Mouse (Mus musculus) liver, embryonic 16.5 days (tissue): ENCODE data around the gene Rassf6. TPM values are rescaled to one million over a fixed set of nuclear protein-coding genes. Genes with fewer than 3 reads are reported as not detected.

ENCODE experiments used
- ATAC-seq: fragments of 200-750 bp; cut with Nextera tagmentation; 2 replicates; pipeline ENCODE4 v1.8.0; 2017; ENCODE audit warnings: low read depth, mild to moderate bottlenecking, moderate number of reproducible peaks, moderate library complexity
- H3K27ac ChIP-seq: fragments of 300-500 bp; sonication (generic); 2 replicates; pipeline ENCODE4 v1.5.1; 2014; ENCODE audit warnings: mild to moderate bottlenecking, low read length
- H3K27me3 ChIP-seq: fragments of 300-500 bp; sonication (generic); 2 replicates; pipeline ENCODE4 v1.6.1; 2014; ENCODE audit warnings: low read depth, low read length, mixed read lengths; ENCODE audit not compliant: control insufficient read depth, insufficient read depth
- H3K36me3 ChIP-seq: fragments of 300-500 bp; sonication (generic); 2 replicates; pipeline ENCODE4 v1.6.1; 2014; ENCODE audit warnings: mild to moderate bottlenecking; ENCODE audit not compliant: control insufficient read depth, insufficient read depth
- H3K4me1 ChIP-seq: fragments of 300-500 bp; sonication (generic); 2 replicates; pipeline ENCODE4 v1.6.1; 2014; ENCODE audit warnings: low read depth, low read length, mixed read lengths; ENCODE audit not compliant: control insufficient read depth
- H3K4me2 ChIP-seq: fragments of 300-500 bp; sonication (generic); 2 replicates; pipeline ENCODE4 v1.6.1; 2014; ENCODE audit warnings: low read depth, low read length, mixed read lengths
- H3K4me3 ChIP-seq: fragments of 300-500 bp; sonication (generic); 2 replicates; pipeline ENCODE4 v1.5.1; 2014; ENCODE audit warnings: low read depth, mild to moderate bottlenecking, low read length
- H3K9ac ChIP-seq: fragments of 300-500 bp; sonication (generic); 2 replicates; pipeline ENCODE4 v1.6.1; 2014; ENCODE audit warnings: low read depth, low read length
- H3K9me3 ChIP-seq: fragments of 300-500 bp; sonication (generic); replicated peaks from 2 replicates; pipeline ENCODE4 v1.6.1; 2016; ENCODE audit warnings: low read length; ENCODE audit not compliant: control insufficient read depth
- WGBS: fragments of 180-500 bp; shearing (Covaris S2); extraction: QIAGEN DNeasy Blood & Tissue Kit; methylation state at CpG from one replicate; pipeline ENCODE4 v1.1.7; 2014; ENCODE audit not compliant: insufficient replicate concordance; 5-methylcytosine and 5-hydroxymethylcytosine counted together
- polyA plus RNA-seq: library from polyadenylated mRNA; unstranded; fragments of >200 nt; fragmentation: Nextera tagmentation; extraction: Ambion mirVana; gene quantifications from 2 replicates; pipeline ENCODE4 v1.2.1, GENCODE M21; 2015

The Rassf6 gene
- polyA plus RNA-seq, 1 experiment from 2014 or later: 6.7 TPM

DNA sequence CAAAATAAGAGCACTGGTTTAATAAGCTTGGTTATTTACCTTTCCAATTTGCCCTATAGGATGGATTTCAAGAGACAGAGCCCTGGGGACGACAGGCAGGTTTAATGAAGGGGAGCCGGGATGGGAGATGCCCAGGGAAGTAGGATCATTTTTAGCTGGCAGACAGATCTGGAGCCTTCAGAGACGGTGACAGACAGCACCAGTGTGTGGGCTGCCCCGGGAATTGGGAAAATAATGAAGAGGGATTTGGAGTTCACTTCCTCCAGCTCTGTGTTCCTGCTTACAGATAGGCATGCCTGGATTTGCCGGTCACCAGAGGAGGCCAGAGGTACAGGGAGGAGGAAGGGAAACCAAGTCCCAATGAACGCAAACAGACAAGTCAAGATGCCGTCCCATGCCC, 5.6 kb downstream of the Rassf6 start:
- WGBS: 71% methylated on average over 7 of the region's 7 CpGs
- H3K27ac ChIP-seq: no peak overlapping the region

DNA sequence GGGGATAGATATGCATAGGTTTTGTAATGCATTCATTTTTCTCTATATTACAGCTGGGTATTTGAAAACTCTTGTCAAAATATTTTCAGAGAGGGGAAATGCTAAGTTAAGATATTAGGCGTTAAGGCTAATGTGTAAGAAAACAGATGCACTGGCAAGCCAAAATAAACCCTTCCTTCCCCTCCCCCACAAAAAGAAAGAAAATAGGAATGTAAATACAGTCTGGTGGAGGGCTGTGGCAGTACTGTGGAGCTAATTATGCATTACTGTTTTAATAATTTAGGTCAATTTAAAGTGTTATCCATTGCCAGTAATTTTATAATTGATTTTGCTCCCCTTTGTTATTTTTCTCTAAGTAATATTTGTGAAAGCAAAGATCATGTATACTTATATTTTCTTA, 11.9 kb downstream of the Rassf6 start:
- Histone ChIP-seq H3K36me3 (no peaks in the 10 kb centered on the region), H3K4me3 (no peak overlapping the region), H3K9ac (no peak overlapping the region), H3K4me1 (no peaks in the 10 kb centered on the region), H3K9me3 (no peaks in the 10 kb centered on the region), H3K4me2 (no peak overlapping the region), H3K27me3 (no peaks in the 10 kb centered on the region), H3K27ac (no peak overlapping the region)
- 69% methylated on average over 1 of the region's 1 CpGs for WGBS
- no peak for ATAC-seq

More for the DNA sequence above, 5.6 kb downstream of the Rassf6 start:
- no peak overlapping the region for H3K9ac ChIP-seq
- no peaks in the 10 kb centered on the region for H3K27me3 ChIP-seq
- no peak overlapping the region for H3K4me3 ChIP-seq
- no peaks in the 10 kb centered on the region for H3K9me3 ChIP-seq
- no peaks in the 10 kb centered on the region for H3K36me3 ChIP-seq
- no peak for ATAC-seq
- no peak overlapping the region for H3K4me2 ChIP-seq
- no peaks in the 10 kb centered on the region for H3K4me1 ChIP-seq

DNA sequence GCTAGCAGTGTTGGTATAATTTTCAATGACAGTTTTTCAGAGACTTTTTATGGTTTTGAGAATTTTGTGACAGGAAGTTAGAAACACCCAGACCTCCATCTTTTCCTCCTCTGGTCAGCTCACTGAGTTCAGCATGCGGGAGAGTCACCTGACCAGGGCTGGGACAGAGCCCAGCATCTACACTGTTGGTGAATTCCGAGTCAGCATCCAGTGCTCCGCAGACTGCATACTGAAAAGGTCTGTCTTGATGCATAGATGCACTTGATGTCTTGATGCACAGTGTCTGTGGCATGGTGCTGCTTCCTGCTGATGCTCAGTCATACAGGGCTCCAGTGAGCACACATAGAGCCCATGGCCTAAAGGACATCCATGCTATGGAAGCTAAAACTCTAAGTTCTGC, 12.4 kb downstream of the Rassf6 start:
- 62% methylated on average over 3 of the region's 3 CpGs for WGBS
- ATAC-seq: no peak
- H3K27ac ChIP-seq: no peak overlapping the region

DNA sequence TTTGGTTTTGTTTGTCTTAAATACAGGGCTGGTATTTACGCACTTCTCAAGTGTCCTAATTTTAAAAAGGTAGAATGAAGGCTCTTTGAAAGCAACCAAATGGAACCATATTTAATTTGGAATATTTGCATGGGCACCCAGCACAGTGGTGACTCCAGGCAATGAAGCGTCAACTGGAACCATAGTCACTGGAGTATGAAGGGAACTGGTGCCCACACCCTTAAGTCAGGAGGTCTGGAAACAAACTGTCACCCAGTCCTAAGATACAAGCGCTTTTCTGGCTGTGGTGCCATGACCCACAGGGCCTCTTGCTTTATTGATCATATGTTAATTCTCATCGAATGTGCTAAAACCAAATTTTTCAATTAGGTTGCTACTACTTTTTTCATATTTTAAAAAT, 13.0 kb downstream of the Rassf6 start:
- Histone ChIP-seq H3K9me3 (no peaks in the 10 kb centered on the region), H3K36me3 (no peaks in the 10 kb centered on the region), H3K27ac (no peak overlapping the region), H3K4me2 (no peak overlapping the region), H3K4me3 (no peak overlapping the region), H3K9ac (no peak overlapping the region), H3K4me1 (no peaks in the 10 kb centered on the region), H3K27me3 (no peaks in the 10 kb centered on the region)
- ATAC-seq: no peak
- WGBS: 77% methylated on average over 4 of the region's 4 CpGs

More for the DNA sequence above, 12.4 kb downstream of the Rassf6 start:
- Histone ChIP-seq H3K27me3 (no peaks in the 10 kb centered on the region), H3K9ac (no peak overlapping the region), H3K4me2 (no peak overlapping the region), H3K9me3 (no peaks in the 10 kb centered on the region), H3K36me3 (no peaks in the 10 kb centered on the region), H3K4me3 (no peak overlapping the region), H3K4me1 (no peaks in the 10 kb centered on the region)

DNA sequence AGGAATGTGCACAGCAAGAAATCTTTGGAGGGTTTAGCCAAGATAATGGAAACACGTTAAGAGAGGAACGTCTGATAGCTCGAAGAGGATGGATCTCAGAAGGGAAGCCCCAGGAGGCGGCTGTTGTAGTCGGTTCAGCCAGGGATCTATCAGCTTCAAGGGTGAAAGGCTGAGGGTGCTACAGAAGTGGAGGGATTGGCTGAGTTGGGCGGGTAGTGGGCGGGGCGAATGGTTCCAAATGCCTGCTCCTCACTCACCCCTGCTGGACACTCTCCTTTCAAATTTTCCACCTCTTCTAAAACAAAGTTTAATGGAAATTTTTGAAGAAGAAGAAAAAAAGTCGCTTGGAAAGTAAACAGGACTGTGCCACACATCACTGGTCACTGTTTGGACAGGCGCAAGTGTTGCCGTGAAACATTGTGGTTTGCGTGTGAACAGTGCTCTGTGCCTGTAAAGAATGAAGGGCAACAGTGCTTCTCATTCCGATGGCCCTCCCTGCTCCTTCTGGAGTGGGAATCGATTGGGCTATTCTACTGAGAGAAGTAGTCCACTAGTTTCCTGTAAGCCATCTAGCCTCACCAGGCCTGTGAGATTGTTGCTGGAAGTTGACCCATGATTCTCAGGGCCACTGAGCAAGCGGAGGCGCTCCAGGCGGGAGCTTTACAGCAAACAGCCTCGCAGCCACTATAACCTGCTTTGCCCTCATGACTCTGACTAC, 15.6 kb downstream of the Rassf6 start:
- no peak for ATAC-seq
- no peak overlapping the region for H3K27ac ChIP-seq

DNA sequence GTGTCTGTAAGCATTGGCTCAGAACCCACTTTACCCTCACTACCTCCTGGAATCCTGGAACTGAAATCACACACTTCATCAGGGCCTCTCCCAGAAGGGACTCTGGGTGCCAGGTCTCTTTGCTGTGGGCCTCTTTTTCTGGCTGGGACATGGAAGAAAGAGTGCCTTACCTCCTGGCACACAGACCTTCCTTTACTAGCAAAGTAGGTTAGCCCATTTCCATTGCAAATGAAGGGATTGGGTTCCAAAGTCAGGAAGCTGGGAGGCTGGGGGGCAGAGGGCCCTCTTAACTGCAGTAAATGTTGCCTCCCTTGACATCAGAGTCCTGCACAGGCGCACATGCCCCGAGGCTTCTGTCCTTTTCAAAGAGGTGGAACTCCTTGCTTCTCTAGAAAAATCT, 17.2 kb downstream of the Rassf6 start:
- Histone ChIP-seq H3K4me2 (no peak overlapping the region), H3K4me3 (no peak overlapping the region), H3K9ac (no peak overlapping the region), H3K9me3 (no peaks in the 10 kb centered on the region), H3K36me3 (no peaks in the 10 kb centered on the region), H3K27me3 (no peaks in the 10 kb centered on the region), H3K27ac (no peak overlapping the region), H3K4me1 (no peaks in the 10 kb centered on the region; the same call in 1 of the 2 replicates)
- WGBS: 72% methylated on average over 2 of the region's 2 CpGs
- no peak for ATAC-seq

More for the DNA sequence above, 15.6 kb downstream of the Rassf6 start:
- Histone ChIP-seq H3K27me3 (no peaks in the 10 kb centered on the region), H3K4me2 (no peak overlapping the region), H3K9me3 (no peaks in the 10 kb centered on the region), H3K4me1 (no peaks in the 10 kb centered on the region; the same call in 1 of the 2 replicates), H3K9ac (no peak overlapping the region), H3K36me3 (no peaks in the 10 kb centered on the region), H3K4me3 (no peak overlapping the region)
- 67% methylated on average over 18 of the region's 18 CpGs for WGBS

DNA sequence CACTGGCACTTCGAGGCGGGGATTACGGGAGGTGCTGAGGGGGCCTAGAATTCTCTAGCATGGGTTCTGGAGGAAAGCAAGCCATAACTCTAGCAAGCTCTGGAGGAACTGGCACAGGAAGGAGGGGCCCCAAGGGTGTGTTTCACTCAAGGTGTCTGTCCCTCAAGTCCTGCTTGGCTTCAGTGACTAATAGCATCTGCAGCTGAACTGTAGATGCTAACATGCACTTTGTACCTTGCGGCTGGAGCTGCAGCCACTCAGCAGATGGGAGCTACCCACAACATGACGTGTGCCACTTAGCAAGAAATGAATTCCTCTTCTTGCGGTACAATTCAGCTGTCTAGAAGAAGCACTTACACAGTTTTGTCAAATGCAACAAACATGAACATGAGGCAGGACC, 18.7 kb downstream of the Rassf6 start:
- Histone ChIP-seq H3K36me3 (no peaks in the 10 kb centered on the region), H3K27me3 (no peaks in the 10 kb centered on the region), H3K27ac (no peak overlapping the region), H3K4me2 (no peak overlapping the region), H3K9ac (no peak overlapping the region), H3K9me3 (no peaks in the 10 kb centered on the region), H3K4me1 (no peaks in the 10 kb centered on the region; the same call in 1 of the 2 replicates), H3K4me3 (no peak overlapping the region)
- no peak for ATAC-seq
- 78% methylated on average over 6 of the region's 6 CpGs for WGBS

DNA sequence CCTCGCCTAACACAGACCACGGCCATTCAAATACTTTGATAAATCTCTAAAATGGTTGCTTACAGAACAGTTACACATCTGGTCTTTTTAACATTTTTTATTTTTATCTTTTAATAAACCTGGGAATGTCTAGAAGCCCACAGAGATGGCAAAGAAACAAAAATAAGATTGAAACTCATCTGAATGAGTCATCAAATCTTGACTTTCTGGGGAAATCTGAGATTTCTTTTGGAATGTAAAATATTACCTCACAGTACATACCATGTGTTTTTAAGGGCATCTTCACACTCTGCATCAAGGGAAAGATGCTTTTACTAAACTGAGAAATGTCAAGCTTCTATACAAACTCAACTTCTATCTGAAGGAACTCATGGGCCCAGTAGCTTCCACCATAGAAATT, 19.1 kb downstream of the Rassf6 start:
- 69% methylated on average over 2 of the region's 2 CpGs for WGBS
- no peaks in the 10 kb centered on the region for H3K9me3 ChIP-seq
- no peak overlapping the region for H3K9ac ChIP-seq
- no peak overlapping the region for H3K4me2 ChIP-seq
- no peak for ATAC-seq
- H3K27me3 ChIP-seq: no peaks in the 10 kb centered on the region
- H3K27ac ChIP-seq: no peak overlapping the region
- H3K36me3 ChIP-seq: no peaks in the 10 kb centered on the region
- H3K4me1 ChIP-seq: no peaks in the 10 kb centered on the region; the same call in 1 of the 2 replicates
- no peak overlapping the region for H3K4me3 ChIP-seq

DNA sequence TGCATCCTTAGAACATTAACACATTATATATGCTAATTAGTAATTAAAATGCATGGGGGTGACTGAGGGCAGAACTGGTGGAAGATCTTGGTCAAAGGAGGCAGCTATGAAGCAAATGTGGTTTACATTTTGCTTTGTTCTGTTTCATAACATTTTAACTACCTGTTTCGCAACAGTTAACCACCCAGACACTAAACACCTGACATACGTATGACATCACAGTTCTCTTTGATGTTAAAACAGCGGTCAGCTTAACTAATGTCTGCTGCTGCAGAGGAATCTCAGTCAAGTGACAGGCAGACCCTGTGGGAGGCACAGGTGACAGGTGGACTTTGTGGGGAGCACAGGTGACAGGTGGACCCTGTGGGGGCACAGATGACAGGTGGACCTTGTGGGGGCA, 22.6 kb downstream of the Rassf6 start:
- H3K9ac ChIP-seq: no peak overlapping the region
- 52% methylated on average over 3 of the region's 3 CpGs for WGBS
- H3K4me2 ChIP-seq: no peak overlapping the region
- no peaks in the 10 kb centered on the region for H3K9me3 ChIP-seq
- H3K27ac ChIP-seq: no peak overlapping the region
- H3K36me3 ChIP-seq: no peaks in the 10 kb centered on the region
- no peak overlapping the region for H3K4me3 ChIP-seq
- peak; percentile 45; the same call in 1 of the 2 replicates for ATAC-seq
- H3K4me1 ChIP-seq: no peaks in the 10 kb centered on the region; the same call in 1 of the 2 replicates
- no peaks in the 10 kb centered on the region for H3K27me3 ChIP-seq
